Mouse (Mus musculus): Measurements from ENCODE around the gene Mtfr2. TPM values are rescaled to one million over a fixed set of nuclear protein-coding genes. Genes with fewer than 3 reads are reported as not detected.

The Mtfr2 gene
- polyA plus RNA-seq, 1 experiment from 2014 or later = 2.1 TPM

Other genes starting within 250 kb of the Mtfr2 start
- 4.9 and 5.3 TPM in 2 replicates for gene Map7, start 199.3 kb upstream of the Mtfr2 start, polyA plus RNA-seq (2015; fragmentation: Nextera tagmentation; extraction: Ambion mirVana)
- 40.9 and 42.5 TPM in 2 replicates for gene Bclaf1, start 35.3 kb upstream of the Mtfr2 start, polyA plus RNA-seq (2015; fragmentation: Nextera tagmentation; extraction: Ambion mirVana)

All from liver, embryonic 16.5 days (tissue).